Mouse (Mus musculus) heart, embryonic 16.5 days (tissue): ENCODE measurements around the gene H2al1i. TPM values are rescaled to one million over a fixed set of nuclear protein-coding genes. Genes with fewer than 3 reads are reported as not detected.

Source experiments
- ATAC-seq: fragments of 200-750 bp; cut with Nextera tagmentation; replicated peaks from 2 replicates; pipeline ENCODE4 v1.8.0; 2017; ENCODE audit warnings: moderate number of reproducible peaks; ENCODE audit not compliant: insufficient read depth, low FRiP score; ENCODE audit errors: extremely low read depth
- H3K27ac ChIP-seq: fragments of 300-500 bp; sonication (generic); 2 replicates; pipeline ENCODE4 v1.5.1; 2014; ENCODE audit warnings: mild to moderate bottlenecking, low read length, control low read depth, moderate library complexity
- H3K27me3 ChIP-seq: fragments of 300-500 bp; sonication (generic); 2 replicates; pipeline ENCODE4 v1.6.1; 2014; ENCODE audit warnings: low read length, mixed read lengths; ENCODE audit not compliant: control insufficient read depth, insufficient read depth
- H3K36me3 ChIP-seq: fragments of 300-500 bp; sonication (generic); 2 replicates; pipeline ENCODE4 v1.6.1; 2014; ENCODE audit not compliant: control insufficient read depth, insufficient read depth
- H3K4me1 ChIP-seq: fragments of 300-500 bp; sonication (generic); 2 replicates; pipeline ENCODE4 v1.6.1; 2014; ENCODE audit warnings: low read length, mixed read lengths; ENCODE audit not compliant: control insufficient read depth, insufficient read depth
- H3K4me2 ChIP-seq: fragments of 300-500 bp; sonication (generic); 2 replicates; pipeline ENCODE4 v1.6.1; 2014; ENCODE audit warnings: low read depth, mild to moderate bottlenecking, control low read depth, low read length
- H3K4me3 ChIP-seq: fragments of 300-500 bp; sonication (generic); 2 replicates; pipeline ENCODE4 v1.5.1; 2014; ENCODE audit warnings: mild to moderate bottlenecking, control low read depth, low read length
- H3K9ac ChIP-seq: fragments of 300-500 bp; sonication (generic); 2 replicates; pipeline ENCODE4 v1.6.1; 2014; ENCODE audit warnings: low read length, control low read depth
- H3K9me3 ChIP-seq: fragments of 300-500 bp; sonication (generic); replicated peaks from 2 replicates; pipeline ENCODE4 v1.6.1; 2016; ENCODE audit warnings: low read length; ENCODE audit not compliant: control insufficient read depth
- WGBS: fragments of 180-500 bp; shearing (Covaris S2); extraction: QIAGEN DNeasy Blood & Tissue Kit; methylation state at CpG from one replicate; pipeline ENCODE4 v1.1.7; 2014; 5-methylcytosine and 5-hydroxymethylcytosine counted together
- polyA plus RNA-seq: library from polyadenylated mRNA; unstranded; fragments of >200 nt; fragmentation: Nextera tagmentation; extraction: Ambion mirVana; gene quantifications from 2 replicates; pipeline ENCODE4 v1.2.1, GENCODE M21; 2015

The H2al1i gene
- polyA plus RNA-seq, 1 experiment from 2014 or later, result not detected

- ATAC-seq, result no peak
- 64% methylated on average over 6 of the region's 6 CpGs for WGBS
- Histone ChIP-seq H3K9me3 (no peaks in the 10 kb centered on the region), H3K36me3 (no peaks in the 10 kb centered on the region), H3K27ac (no peak overlapping the region), H3K4me3 (no peak overlapping the region), H3K4me2 (no peak overlapping the region), H3K4me1 (no peaks in the 10 kb centered on the region), H3K9ac (no peak overlapping the region), H3K27me3 (peaks cover 6% of the 10 kb centered on the region)
Measured at GRCm38 (mm10) chrX:11363890-11364289, 39.4 kb downstream of the H2al1i start.

- 76% methylated on average over 12 of the region's 12 CpGs for WGBS
Measured at GRCm38 (mm10) chrX:11365151-11365550, 40.7 kb downstream of the H2al1i start.

More at GRCm38 (mm10) chrX:11365151-11365550, 40.7 kb downstream of the H2al1i start:
- Histone ChIP-seq H3K9me3 (no peaks in the 10 kb centered on the region), H3K36me3 (no peaks in the 10 kb centered on the region), H3K9ac (no peak overlapping the region), H3K4me1 (no peaks in the 10 kb centered on the region), H3K27ac (no peak overlapping the region), H3K4me3 (no peak overlapping the region), H3K4me2 (no peak overlapping the region), H3K27me3 (peaks cover 6% of the 10 kb centered on the region)
- no peak for ATAC-seq

Other genes starting within 250 kb of the H2al1i start
- gene H2al1a, start 25.4 kb upstream of the H2al1i start, polyA plus RNA-seq, result not detected in 2 replicates
- gene H2al1b, start 22.2 kb upstream of the H2al1i start, polyA plus RNA-seq, result not detected in 2 replicates
- gene H2al1c, start 19.0 kb upstream of the H2al1i start, polyA plus RNA-seq, result not detected in 2 replicates
- gene H2al1d, start 15.8 kb upstream of the H2al1i start, polyA plus RNA-seq, result not detected in 2 replicates
- gene H2al1e, start 12.7 kb upstream of the H2al1i start, polyA plus RNA-seq, result not detected in 2 replicates
- gene H2al1f, start 9.5 kb upstream of the H2al1i start, polyA plus RNA-seq, result not detected in 2 replicates
- not detected in 2 replicates for gene H2al1g, start 6.4 kb upstream of the H2al1i start, polyA plus RNA-seq
- not detected in 2 replicates for gene H2al1h, start 3.2 kb upstream of the H2al1i start, polyA plus RNA-seq
- not detected in 2 replicates for gene H2al1j, start 3.2 kb downstream of the H2al1i start, polyA plus RNA-seq